Mouse (Mus musculus) cerebellum, postnatal 4 days (tissue): ENCODE measurements around the gene Pkhd1.

Experiments used
- DNase-seq, 2 experiments: peaks; one replicate each; pipeline ENCODE4 v3.0.0; 2022; ENCODE audit warnings: low spot score in 2 of 2, mixed read lengths in 1 of 2

Pkhd1 gene

DNA sequence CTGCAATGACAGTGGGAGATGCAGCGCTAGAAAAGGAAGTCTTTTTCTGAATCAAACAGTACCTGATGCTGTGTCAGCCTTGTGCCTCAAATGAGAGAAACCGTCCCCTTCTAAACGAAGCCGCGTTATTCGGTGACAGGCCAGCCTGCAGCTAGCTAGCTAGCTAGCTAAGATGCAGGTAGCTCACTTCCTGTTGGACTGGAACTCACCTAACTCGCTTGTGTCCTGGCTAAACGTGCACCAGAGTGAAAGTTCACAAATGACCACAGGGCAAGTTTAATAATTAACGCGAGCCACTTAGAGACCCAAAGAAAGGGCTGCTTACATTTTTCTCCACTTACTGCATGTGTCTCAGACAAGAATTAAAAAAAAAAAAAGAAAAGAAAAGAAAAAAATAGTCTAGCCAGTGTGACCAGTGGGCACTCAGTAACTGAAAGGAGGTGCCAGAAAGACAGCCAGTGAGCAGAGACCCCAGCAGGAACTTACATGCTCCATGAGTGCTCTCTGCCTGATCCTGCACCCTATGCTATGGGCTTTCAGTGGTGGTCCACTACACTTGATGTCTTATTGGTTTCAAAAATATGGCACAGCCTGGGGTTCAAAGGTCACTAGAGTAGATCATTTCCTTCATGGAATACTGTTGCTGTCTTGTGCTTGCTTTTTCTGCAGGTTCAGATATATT, at the start of gene Pkhd1:
Gene Pkhd1 (minus strand): TSS at position 216 of the 682 bp plus-strand sequence.
- DNase-seq: no peak

DNA sequence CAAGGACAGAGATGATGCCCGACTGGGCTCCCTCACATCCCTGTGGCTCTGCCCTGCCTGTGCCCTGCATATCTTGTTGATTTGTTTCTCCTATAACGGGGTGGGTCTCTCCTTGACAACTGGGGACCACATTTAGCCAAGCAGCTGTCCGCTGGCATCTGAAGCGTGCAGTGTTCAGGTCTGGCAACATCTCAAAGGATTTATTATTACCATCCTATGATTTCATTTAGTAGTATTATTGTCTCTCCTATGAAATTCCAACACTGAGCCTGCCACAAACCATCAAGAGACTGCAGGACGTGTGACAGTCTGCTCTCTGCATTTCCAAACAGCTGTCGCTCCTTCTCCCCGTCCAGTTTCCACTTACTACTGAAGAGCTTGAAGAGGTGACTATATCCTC, 49.7 kb upstream of the Pkhd1 start:
- no peak for DNase-seq

DNA sequence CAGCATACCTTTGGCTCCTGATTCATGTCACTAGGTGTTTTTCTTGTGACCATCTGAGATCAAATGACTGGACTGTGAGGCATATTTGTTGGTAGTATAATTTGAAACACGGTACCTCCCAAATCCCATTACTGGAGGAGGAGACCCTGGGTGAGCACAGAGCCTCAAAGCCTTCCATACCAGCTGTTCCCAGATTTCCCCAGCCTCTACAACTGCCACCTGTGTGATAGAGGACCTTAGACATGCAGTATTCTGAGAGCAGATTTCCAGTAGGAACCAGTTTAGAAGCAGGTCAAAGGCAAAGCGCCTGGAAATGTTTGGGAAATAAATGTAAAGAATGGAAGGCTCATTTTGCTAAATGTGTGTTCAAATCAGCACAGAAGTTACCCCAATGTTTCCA, 48.4 kb upstream of the Pkhd1 start:
- no peak for DNase-seq

DNA sequence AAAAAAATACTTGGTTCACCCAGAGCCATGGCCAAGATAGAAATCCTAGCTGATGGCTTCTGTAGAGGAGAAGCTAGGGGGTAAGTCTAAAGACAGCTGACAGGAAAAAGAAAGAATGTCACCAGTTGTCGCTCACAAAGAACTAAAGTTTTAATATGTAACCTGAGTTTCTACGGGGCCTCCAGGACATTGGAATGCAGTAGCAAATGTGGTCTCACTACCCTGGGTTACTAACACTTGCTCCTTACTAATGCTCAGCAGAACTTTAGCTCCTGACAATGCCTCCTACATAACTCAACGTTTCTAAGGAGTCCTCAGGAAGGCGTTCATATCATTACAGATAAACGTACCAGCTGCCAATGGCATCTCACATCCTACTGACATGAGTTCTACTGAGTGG, 37.2 kb upstream of the Pkhd1 start:
- DNase-seq: no peak

DNA sequence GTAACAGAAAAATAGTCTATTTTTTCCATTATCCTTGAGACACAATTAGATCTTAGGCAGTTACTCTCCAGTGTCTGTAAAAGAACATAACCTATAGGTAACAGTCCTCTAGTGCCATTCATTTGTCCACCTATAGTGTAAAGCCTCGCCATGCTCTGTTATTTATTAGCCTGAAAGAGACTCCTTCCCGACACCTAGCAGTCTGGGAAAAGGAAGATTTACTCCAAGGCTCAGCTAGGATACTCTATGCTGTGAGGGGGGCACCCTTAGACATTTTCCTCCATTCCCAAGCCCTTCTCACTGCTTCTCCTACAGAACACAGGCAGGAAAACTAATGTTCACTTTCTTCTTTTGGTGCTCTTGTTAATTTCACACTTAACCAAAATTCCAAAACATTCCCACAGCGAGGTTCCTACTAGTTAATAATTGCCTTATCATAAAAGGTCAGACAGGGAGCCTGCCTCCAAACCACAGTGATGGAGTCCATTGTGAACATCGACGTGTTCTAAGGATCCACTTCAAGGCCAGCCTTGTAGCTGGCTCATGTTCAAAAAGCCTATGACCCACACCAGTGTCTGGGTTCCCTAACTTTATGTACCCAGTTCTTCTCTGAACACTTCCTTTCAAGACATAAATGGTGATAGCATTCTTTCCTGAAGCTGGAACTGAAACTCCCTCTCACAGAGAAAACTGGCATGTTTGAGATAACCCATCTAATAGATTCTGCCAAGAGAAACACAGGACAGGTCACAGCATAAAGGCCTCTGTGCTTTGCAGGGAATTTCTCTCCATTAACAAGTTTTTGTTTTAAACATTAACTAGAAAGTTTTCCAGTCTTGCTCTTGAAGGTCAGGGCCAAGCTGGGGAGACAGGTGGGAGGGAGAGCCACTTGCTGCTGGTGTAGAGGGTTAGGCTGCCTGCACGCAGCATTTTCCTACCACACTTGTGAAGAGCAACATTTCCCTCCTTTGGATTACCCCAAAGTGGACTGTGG, 35.9 kb upstream of the Pkhd1 start:
- no peak for DNase-seq

DNA sequence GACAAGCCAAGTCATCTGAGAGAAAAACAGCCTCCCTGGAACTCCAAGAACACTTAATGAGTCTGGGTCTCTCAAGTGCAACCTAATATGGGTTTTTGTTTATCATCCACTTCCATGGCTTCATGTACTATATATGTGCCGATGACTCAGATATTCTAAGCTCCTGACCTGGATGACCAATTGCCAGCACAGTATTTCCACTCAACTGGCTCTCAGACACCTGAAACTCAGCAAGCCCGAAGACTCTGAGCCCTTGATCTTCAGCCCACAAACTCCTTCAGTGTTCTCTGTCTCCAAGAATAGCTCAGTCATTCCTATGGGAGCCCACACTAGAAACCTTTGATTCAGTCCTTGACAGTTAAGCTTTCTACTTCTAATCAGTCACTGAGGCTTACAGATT, 17.0 kb upstream of the Pkhd1 start:
- DNase-seq: no peak

DNA sequence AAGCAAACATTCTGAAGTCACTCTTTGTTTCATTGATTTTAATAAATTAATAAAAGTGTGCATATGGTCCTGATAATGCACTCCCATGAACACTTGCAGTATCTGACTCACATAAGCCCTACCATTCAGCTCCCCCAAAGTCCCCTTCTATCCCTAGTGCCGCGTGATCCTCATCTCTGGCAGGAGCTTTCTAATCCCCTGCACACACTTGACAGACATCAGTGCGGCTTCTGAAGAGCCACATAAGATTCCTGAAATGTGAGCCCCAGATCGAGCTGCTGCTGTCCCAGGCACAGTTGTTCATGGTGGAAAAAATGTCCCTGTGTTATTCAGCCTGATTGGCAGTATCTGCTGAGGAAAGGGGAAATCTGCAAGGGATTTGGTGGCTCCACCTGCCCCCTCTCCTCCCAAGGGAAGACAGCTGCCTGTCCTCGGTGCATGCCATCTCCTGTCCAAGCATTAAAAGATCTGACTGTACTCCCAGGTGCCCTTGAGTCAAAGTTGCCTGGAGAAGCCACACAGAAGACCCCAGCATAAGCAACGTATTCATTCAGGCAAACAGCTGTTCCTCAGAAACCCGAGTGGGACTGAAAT, 15.5 kb upstream of the Pkhd1 start:
- no peak for DNase-seq

DNA sequence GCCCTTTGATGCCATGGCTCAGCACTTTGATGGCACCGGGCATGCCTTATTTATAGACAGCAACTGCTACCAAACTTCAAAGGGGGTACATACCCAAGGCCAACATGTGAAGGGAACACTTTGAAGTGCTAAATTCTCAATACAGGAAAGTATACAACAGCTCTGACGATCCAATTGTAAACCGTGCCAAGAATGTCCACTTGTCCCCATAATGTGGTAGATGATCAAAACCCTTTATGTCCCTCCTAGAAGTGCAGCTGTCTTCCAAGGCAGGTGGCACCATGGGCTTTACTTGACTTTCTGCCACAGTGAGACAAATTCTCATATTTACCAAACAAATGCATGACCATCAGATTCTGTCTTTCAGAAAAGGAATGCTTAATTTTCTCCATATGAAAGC, 6.7 kb upstream of the Pkhd1 start:
- no peak for DNase-seq

DNA sequence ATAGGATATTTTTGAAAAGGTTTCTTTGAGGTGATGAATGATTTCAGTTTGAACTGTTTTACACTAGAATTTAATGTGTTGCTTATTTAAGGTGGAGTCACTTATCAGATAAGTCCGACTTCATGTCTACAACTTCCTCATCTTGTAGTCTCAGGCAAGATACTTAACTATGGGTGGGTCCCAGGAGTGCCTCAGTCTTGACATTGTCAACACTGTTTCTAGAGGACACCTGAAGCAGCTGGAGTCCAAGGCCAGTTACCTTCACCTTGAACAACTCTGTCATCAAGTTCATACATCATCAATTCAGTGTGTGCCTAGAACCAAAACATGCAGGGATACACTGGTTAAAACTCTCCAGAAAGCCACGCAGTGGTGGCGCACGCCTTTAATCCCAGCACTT, 5.5 kb upstream of the Pkhd1 start:
- DNase-seq: no peak

DNA sequence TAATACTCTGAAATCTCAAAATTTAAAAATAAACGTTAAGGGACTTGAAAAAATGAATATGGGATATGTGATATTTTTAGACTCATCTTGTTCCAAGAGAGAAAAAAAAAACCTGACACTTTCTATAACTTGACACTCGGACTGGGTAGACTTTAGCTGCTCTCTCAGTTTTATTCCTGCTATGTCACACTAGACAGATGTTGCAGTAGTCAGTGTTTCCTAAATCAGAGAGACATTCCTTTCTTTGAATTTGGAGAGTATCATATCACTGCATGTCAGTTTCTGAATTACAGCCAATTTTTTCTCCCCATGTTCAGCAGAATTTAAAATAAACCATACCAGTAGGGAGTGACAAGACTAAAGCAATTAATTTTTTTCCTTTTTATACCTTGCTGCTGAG, 2.7 kb upstream of the Pkhd1 start:
- no peak for DNase-seq

DNA sequence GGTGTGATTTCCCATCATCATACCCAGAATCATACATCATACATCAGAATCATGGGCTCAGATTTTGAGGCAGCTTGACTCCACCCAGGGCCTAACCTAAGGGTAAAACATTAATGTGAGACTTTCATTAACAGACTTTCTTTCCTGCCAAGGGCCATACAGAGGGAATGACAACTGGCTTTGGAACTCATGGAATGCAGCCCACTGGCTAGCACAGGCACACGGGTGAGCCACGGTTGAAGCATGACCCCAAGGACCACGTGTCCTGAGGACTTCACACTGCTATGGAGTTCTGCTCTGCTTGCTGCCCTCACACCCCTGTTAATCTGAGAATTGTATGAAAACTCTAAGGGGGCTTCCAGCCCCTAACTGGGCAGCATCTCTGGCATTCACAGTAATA, 1.5 kb upstream of the Pkhd1 start:
- DNase-seq: no peak

DNA sequence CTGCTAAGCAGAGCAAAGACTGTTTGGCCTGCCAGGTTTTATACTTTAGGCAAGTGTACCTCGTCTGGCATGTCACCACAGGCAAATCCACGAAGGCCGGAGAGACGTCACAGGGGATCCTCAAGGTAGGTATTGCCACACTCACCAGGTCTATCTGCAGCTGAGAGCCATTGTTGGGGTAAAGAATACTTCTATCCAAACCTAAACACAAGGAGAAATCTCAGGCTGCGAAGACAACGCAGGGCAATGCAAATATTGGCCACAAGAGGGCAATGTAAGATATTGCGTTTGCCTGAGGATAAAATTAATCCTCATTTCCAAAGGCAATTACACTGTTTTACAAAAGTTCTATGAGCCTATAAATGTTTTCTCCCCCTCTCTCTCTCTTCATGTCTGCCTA, 5.2 kb downstream of the Pkhd1 start:
- DNase-seq: peak in 1 of 2 experiments; percentile 49

DNA sequence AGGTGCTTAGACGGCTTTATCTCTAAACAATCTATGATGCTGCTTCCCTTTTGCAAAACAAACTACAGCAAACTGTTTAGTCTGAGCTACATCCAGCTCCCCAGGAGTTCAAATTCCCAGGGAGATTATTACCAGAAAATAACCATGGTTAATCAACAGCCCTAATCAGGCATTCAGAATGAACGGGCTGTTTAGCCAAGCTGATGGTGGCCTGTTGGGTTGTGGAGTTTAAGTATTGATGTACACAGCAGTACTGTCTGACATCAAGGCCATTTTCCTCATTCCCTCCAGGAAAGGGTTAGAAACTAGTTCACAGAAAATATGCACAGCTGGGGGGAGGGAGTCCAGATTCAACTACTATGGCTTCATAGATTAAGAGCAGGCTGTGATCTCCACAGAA, 12.4 kb downstream of the Pkhd1 start:
- DNase-seq: no peak

DNA sequence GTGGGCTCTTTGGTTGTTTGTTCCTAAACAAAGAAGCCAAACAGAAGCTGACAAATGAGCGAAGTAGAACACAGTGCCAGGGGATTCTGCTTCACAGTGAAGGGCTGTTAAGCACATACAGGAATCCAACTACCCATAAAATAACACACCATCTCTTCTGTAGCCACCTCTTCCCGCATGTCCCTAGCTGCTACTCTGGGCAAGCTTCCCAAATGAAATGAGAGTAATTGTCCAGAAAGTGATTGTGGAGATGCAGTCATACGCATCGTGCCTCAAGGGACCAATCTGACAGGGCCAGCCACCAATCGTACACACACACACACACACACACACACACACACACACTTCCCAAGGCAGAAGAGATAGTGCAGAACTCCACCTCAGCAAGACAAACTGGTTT, 27.4 kb downstream of the Pkhd1 start:
- DNase-seq: no peak

DNA sequence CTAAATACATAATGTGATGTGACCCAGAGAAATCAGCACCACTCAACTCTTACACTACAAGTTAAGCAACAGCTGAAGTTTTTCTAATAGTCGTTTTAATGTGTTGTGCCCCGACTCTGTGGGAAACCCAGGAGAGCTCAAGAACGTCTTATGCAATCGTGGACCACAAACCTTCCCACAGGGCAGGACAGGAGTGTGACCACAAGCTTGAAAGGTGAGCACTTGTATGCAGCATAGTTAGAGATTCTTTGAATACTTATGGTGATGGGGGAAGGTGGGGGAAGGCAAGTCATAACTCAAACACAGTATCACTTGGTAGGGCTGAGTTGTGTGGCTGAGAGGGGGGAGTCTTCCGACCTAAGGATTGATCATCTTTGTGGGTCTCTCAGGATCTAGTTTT, 46.4 kb downstream of the Pkhd1 start:
- DNase-seq: no peak

DNA sequence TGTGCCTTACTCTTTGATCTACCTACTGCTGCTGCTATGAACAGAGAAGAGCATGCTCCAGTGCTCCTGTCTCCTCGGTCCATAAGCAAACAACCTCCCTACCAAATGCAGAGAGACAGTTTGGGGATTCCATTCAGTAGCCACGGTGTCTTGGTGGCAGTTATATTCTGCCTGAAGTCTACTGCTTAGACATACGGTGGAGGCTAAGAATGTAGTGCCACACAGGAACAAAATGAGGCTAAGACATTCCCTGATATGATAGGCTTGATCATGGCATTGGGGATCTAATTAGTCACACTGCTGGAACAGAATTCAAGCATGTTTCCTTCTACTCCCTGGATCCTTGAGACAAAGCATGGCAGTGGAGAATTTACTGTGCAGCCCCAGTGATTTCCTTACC, 48.4 kb downstream of the Pkhd1 start:
- DNase-seq: no peak

DNA sequence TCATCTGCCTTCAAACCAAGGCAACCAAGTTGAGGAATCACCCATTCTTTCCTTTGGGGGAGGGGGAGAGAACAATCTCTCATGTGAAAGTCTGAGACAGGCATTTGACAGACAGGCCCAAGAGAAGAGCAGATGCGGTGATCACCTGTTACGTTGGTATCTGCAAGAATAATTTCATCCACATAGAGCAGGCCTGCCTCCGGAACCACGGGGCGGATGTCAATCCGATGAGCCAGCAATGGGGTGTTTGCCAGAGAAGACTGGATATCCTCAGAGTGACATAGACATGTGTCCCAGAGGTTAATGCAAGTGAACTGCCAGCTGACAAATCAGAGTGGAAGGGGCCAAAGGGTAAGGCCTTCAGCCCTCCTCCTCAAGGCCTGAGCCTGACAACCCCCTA, 59.4 kb downstream of the Pkhd1 start:
- no peak for DNase-seq

DNA sequence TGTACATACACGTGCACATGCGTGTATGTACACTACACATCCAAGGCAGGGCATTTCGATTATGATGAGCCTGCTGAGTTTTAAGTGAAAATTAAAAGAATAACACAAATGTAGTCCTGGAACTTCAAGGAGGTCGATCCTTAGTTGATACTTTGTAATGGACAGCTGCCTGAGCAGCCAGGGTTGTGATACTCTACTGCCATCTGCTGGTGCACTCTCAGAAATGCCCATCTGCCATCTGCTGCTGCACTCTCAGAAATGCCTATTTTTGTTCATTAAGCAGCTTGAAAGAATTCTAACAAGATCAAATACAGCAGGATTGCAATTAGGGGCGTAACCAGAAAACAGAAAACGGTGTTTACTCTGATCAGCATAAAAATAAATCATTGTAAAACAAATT, 63.5 kb downstream of the Pkhd1 start:
- DNase-seq: peak in 1 of 2 experiments; percentile 42

DNA sequence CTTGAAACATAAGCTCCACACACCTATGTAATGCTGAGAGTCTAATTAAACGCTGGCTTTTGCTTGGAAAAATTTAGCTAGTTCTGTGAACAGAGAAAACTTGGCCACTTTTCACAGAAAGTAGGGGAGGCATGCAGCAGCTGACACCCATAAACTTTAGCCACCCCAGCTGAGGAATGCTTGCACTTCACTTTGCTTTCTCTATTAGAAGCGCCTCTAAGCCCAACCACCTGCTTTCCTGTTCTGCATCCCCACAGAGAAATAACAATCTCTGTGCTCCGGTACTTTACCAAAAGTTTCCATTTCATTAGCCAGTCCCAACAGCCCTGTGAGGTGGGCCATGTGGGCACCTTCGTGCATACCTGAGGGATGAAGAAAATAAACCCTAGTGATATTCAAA, 66.5 kb downstream of the Pkhd1 start:
- no peak for DNase-seq

DNA sequence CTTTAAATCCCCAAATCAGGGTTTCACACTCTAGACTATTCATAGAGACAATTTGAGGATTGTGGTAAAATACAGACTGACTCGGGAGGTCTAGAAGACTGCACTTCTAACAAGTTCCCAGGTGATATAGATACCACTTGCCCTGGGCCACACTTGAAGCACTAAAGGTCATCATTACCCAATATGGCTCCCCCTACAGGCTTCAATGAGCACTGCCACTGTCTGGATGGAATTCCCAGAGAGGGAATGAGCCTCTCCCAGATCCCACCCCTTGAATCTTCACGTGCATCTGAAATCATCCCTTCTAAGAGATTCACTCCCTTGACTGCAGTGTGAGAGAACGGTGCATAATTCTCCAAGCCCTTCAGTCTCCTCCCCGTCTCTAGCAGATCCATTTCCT, 73.3 kb downstream of the Pkhd1 start:
- no peak for DNase-seq

DNA sequence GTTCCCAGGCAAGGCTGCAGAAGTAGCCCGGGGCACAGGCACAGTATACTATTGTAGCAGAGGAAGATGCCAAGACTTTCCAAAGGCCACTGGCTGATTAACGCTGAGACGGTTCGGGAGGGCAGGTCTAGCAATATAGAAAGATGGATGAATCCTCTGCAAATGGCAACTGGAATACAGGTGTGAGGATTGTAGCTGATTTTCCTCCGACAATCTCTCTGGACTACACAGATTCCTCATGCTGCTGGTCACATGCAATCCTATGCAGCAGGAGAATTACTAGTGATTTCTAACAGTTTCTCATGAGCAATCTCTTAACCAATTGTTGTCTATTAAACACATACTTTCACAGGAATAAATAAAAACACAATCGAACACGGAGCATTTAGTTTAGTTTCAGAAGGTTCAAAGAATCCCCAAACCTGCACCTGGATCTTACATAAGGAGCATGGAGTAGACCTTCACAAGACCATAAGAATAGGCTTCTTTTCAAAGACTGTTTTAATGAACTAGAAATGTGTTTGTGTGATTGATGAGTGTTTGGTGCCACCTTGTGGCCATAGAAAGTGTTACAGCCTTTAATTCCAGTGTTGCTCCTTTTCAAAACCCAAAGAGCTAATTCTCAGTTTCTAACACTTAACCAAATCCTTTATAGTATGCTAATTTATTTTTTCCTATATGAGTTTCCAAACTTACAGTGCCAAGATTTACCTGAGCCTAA, 104.3 kb downstream of the Pkhd1 start:
- peak; percentile 32 to 60 for DNase-seq

DNA sequence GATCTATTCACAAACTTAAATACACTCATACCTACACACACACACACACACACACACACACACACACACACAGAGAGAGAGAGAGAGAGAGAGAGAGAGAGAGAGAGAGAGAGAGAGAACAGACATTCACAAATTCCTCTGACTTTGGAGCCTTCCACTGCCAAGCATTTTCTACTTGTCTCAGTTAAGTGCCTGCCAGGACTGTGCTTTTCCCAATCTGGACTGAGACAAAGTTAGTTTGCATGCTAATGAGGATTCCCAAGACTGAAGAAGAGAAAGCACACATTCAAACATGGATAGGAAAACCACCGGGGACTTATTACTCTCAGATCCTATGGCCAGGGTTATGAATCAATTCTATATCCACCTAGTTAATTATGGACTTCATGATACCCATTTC, 118.9 kb downstream of the Pkhd1 start:
- DNase-seq: no peak
